Mouse (Mus musculus): Measurements from ENCODE around the gene Ldhc. TPM values are rescaled to one million over a fixed set of nuclear protein-coding genes. Genes with fewer than 3 reads are reported as not detected.

Ldhc gene
- polyA plus RNA-seq, 1 experiment from 2014 or later: not detected

DNA sequence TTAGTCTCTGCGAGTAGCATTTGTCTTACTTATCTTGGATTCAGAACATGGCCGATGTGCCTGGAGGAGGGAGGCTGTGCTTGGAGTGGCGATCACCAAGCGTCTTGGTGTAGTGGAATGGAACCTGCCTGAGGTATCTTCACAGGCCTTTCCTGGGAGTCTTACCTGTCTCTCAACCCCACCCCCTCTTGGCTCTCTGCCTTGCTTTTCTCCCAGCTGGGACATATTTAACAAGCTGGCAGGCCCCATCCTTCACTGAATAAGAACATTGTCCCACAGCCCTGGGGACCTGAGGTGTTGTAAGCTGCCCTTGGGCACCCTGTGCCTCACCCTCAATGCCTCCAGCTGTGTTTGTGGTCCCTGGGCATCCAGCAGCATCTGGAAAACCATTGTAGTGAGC, 17.4 kb upstream of the Ldhc start:
- Histone ChIP-seq H3K36me3 (peaks cover 8% of the 10 kb centered on the region; the same call in 1 of the 2 replicates), H3K4me1 (peaks cover 28% of the 10 kb centered on the region), H3K9me3 (replicated peaks) (no peaks in the 10 kb centered on the region), H3K4me3 (replicated peaks) (no peak overlapping the region), H3K4me2 (replicated peaks) (no peak overlapping the region), H3K9ac (no peak overlapping the region), H3K27ac (replicated peaks) (no peak overlapping the region), H3K27me3 (no peaks in the 10 kb centered on the region)
- WGBS: 84% methylated on average over 4 of the region's 4 CpGs
- no peak for ATAC-seq (ENCODE audit: insufficient number of reproducible peaks, low FRiP score, low TSS enrichment, low read depth)

DNA sequence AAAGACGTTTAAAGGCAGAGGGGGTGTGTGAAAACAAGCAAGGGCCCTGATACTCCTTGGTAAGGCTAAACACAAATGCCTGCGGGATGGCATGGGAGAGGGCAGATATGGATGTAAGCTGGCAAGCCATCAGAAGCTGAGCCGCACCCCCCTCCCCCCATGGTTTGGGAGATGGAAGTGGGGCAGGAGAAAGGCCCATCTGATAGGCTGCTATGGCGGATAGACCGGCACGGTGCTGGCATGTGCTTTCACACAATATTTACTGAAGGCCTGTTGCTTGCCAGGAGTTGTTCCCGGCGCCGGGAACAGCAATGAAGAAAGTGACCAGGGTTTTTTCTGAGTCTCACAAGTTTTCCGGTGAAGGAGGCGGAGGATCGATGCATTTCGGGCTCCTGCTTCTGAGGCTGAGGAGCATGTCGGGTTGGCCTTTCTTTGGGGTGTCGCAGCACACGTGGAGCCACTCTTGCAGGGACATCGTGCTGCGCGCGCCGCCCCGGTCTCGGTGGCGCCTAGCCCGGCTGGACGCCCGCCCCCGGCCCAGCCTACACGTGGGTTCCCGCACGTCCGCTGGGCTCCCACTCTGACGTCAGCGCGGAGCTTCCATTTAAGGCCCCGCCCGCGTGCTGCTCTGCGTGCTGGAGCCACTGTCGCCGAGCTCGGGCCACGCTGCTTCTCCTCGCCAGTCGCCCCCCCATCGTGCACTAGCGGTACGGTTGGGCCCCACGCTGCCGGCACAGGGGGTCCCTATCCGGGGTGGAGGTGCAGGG, 15.6 kb upstream of the Ldhc start:
- Histone ChIP-seq H3K27me3 (no peaks in the 10 kb centered on the region), H3K27ac (replicated peaks) (peak overlapping the region; percentile 99), H3K36me3 (peaks cover 26% of the 10 kb centered on the region), H3K9ac (peak overlapping the region; percentile 96), H3K9me3 (replicated peaks) (no peaks in the 10 kb centered on the region), H3K4me2 (replicated peaks) (peak overlapping the region; percentile 70), H3K4me3 (replicated peaks) (peak overlapping the region; percentile 96), H3K4me1 (peaks cover 14% of the 10 kb centered on the region)
- under 1% methylated on average over 50 of the region's 51 CpGs for WGBS
- peak; percentile 91 for ATAC-seq (ENCODE audit: insufficient number of reproducible peaks, low FRiP score, low TSS enrichment, low read depth)

DNA sequence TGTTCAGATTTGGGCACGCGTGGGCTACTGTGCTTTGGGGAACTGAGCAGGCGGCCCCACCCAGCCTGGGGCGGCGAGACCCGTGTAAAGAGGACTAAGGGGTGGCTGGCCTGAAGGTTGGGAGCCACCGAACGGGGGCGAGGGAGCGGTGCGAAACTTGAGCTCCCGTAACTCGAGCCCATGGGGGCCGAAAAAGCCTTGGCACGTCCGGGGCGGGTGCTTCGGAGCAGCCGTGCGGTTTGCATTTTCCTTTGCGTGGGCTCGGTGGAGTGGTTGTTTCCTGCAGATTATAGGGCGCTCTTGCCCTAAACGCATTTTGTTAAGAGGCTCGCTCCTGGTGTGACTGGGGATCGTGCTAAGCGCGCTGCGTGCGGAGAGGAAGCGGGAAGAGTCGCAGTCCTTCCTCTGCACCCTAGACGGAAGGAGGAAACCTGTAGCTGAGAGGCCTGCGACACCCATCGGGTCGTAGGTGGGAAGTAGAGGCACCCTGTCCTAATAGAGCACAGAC, 15.0 kb upstream of the Ldhc start:
- Histone ChIP-seq H3K27ac (replicated peaks) (peak overlapping the region; percentile 99), H3K36me3 (peaks cover 29% of the 10 kb centered on the region), H3K4me3 (replicated peaks) (peak overlapping the region; percentile 96), H3K9me3 (replicated peaks) (no peaks in the 10 kb centered on the region), H3K4me1 (peaks cover 14% of the 10 kb centered on the region), H3K27me3 (no peaks in the 10 kb centered on the region), H3K9ac (peak overlapping the region; percentile 96), H3K4me2 (replicated peaks) (peak overlapping the region; percentile 70)
- peak; percentile 42; the same call in 1 of the 2 replicates for ATAC-seq (ENCODE audit: insufficient number of reproducible peaks, low FRiP score, low TSS enrichment, low read depth)
- WGBS: under 1% methylated on average over 36 of the region's 36 CpGs

DNA sequence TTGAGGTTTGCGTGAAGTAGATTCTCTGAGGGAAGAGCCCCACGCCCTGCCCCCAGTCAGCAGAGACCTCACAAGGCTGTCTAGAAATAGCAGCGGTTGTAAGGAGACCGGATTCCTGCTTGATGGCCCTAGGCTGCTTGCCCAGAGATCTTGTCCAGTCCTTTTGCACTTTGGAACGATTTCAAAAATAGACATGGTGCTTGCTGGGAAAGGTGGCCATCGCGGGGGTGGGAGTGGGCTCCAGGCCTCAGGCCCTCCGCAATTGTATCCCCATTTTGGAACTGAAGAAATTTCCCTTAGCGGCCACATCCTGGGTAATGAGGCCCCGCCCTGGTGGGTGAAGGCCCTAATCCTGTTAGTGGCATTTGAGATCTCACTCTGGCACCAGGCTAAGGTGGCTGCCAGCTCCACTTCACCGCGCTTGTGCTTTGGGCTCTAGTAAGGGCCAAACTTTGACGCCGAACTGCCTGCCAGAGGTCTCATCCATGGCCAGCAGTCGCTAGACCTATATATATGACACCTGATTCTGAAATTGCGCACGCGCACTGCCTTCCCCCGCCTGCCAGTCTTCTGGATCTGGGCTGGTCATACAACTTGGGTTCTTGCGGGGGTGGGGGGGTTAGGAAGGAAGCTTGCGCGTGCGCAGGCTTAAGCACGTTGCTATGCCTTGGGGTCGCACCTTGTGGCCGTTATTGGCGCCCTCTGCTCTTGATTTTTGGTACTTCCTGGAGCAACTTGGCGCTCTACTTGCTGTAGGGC, 14.3 kb upstream of the Ldhc start:
- H3K9ac ChIP-seq: peak overlapping the region; percentile 96
- H3K4me1 ChIP-seq: peaks cover 14% of the 10 kb centered on the region
- H3K36me3 ChIP-seq: peaks cover 36% of the 10 kb centered on the region
- H3K27me3 ChIP-seq: no peaks in the 10 kb centered on the region
- peak; percentile 51 for ATAC-seq (ENCODE audit: insufficient number of reproducible peaks, low FRiP score, low TSS enrichment, low read depth)
- H3K9me3 ChIP-seq (replicated peaks): no peaks in the 10 kb centered on the region
- 1% methylated on average over 28 of the region's 28 CpGs for WGBS
- peak overlapping the region; percentile 70 for H3K4me2 ChIP-seq (replicated peaks)
- H3K27ac ChIP-seq (replicated peaks): peak overlapping the region; percentile 99
- H3K4me3 ChIP-seq (replicated peaks): peak overlapping the region; percentile 96

DNA sequence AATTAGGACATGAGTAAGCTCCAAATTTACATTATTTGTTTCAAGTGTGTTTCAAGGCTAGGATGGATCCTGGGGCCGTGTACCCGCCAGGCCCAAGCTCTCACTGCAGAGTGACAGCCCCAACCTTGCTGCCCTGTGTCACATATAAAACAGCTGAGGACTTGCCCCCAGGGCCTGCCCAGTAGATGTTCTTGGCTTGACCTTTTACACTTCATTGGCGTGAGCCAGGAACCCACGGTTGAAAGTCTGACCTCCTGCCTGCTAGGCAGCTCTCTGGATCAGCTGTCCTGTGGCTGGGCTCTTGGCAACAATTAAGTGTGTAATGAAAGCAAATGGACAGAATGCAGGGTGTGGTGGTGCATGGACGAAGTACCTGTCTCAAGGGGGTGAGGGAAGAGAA, 11.7 kb upstream of the Ldhc start:
- Histone ChIP-seq H3K9ac (no peak overlapping the region), H3K4me3 (replicated peaks) (no peak overlapping the region), H3K27me3 (no peaks in the 10 kb centered on the region), H3K4me1 (peaks cover 14% of the 10 kb centered on the region), H3K27ac (replicated peaks) (no peak overlapping the region), H3K4me2 (replicated peaks) (no peak overlapping the region), H3K9me3 (replicated peaks) (no peaks in the 10 kb centered on the region), H3K36me3 (peaks cover 62% of the 10 kb centered on the region)
- ATAC-seq (ENCODE audit: insufficient number of reproducible peaks, low FRiP score, low TSS enrichment, low read depth): no peak
- WGBS: 71% methylated on average over 5 of the region's 5 CpGs

DNA sequence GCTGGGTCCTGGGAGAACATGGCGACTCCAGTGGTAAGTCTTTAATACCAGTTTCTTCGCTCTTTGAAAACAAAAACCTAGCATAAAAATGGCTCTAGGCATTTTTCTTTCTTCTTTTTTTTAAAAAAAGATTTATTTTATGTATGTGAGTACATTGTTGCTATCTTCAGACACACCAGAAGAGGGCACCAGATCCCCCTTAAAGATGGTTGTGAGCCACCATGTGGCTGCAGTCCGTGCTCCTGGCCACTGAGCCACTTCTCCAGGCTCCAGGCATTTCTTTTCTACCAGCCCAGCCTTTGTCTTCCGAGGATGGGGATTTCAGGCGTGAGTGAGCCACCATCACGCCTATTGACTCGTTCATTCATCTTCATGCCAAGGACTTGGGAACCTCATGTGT, 10.0 kb upstream of the Ldhc start:
- Histone ChIP-seq H3K9me3 (replicated peaks) (no peaks in the 10 kb centered on the region), H3K4me2 (replicated peaks) (no peak overlapping the region), H3K27me3 (no peaks in the 10 kb centered on the region), H3K9ac (no peak overlapping the region), H3K36me3 (peaks cover 79% of the 10 kb centered on the region), H3K4me1 (peaks cover 6% of the 10 kb centered on the region), H3K4me3 (replicated peaks) (no peak overlapping the region), H3K27ac (replicated peaks) (no peak overlapping the region)
- no peak for ATAC-seq (ENCODE audit: insufficient number of reproducible peaks, low FRiP score, low TSS enrichment, low read depth)
- WGBS: 82% methylated on average over 7 of the region's 7 CpGs

DNA sequence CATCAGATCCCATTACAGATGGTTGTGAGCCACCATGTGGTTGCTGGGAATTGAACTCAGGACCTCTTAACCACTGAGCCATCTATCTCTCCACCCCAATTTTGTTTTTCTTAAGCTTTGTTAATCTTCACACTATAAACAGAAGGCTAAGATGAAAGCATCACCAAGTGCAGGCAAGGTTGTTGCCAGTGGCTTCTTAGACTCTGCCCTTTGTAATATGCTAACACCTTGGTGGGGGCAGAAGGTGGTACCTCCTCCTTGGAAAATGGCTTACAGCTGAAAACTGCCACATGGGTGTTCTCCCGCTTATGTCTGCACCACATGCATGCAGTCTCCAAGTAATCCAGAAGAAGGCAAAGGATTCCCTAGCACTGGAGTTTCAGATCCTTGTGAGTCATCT, 8.3 kb upstream of the Ldhc start:
- WGBS: 77% methylated on average over 1 of the region's 1 CpGs
- H3K4me3 ChIP-seq (replicated peaks): no peak overlapping the region
- H3K27me3 ChIP-seq: no peaks in the 10 kb centered on the region
- no peaks in the 10 kb centered on the region for H3K4me1 ChIP-seq
- peaks cover 79% of the 10 kb centered on the region for H3K36me3 ChIP-seq
- no peak overlapping the region for H3K4me2 ChIP-seq (replicated peaks)
- H3K9me3 ChIP-seq (replicated peaks): no peaks in the 10 kb centered on the region
- no peak for ATAC-seq (ENCODE audit: insufficient number of reproducible peaks, low FRiP score, low TSS enrichment, low read depth)
- H3K9ac ChIP-seq: no peak overlapping the region
- no peak overlapping the region for H3K27ac ChIP-seq (replicated peaks)

DNA sequence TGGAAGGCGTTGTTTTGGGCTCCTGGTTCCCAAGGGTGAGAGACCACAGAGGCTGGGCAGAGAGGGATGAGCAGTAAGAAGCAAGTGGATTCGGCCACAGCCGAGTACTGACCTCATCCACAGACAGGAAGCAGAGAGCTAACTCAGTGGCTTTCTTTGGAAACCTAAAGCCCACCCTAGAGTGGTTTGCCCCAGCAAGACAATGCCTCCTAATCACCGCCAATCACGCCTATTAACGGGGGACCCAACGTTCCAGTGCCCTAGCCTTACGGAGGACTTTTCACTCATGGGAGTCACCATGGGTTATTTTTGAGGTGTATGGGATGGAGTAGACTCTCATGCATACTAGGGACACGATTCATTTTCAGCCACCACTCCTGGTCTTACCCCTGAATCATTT, 7.6 kb upstream of the Ldhc start:
- Histone ChIP-seq H3K4me3 (replicated peaks) (no peak overlapping the region), H3K27ac (replicated peaks) (no peak overlapping the region), H3K36me3 (peaks cover 73% of the 10 kb centered on the region), H3K4me1 (no peaks in the 10 kb centered on the region), H3K4me2 (replicated peaks) (no peak overlapping the region), H3K9ac (no peak overlapping the region), H3K27me3 (no peaks in the 10 kb centered on the region), H3K9me3 (replicated peaks) (no peaks in the 10 kb centered on the region)
- ATAC-seq (ENCODE audit: insufficient number of reproducible peaks, low FRiP score, low TSS enrichment, low read depth): no peak
- WGBS: 91% methylated on average over 9 of the region's 9 CpGs

DNA sequence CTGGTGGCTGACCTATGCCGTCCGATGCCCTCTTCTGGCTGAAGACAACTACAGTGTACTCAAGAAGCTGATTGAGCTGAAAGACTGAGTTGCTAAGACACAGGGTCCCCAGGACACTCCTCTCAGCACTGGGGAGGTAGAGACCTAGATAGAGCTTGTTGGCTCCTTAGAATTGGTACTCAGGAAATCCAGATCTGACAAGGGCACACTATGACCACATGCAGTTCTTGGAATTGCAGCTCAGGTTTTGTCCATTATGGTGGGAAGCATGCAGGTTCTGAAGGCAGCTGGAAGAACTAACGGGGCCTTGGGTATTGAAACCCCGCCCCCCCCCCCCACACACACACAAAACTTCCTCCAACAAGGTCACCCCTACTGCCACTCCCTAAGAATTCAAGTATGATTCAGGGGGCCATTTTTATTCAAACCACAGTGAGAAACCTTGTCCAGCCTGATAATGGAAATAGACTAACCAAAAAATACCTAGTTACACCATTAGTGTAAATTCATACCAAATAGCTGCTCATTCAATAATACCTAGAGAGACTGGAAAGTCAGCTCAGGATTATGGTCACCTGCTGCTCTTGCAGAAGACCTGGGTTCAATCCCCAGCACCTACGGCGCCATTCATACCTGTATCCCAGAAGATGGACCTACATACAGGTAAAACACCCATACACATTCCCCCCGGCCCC, 5.0 kb upstream of the Ldhc start:
- Histone ChIP-seq H3K36me3 (peaks cover 50% of the 10 kb centered on the region), H3K4me2 (replicated peaks) (no peak overlapping the region), H3K4me3 (replicated peaks) (no peak overlapping the region), H3K9me3 (replicated peaks) (no peaks in the 10 kb centered on the region), H3K27ac (replicated peaks) (no peak overlapping the region), H3K27me3 (no peaks in the 10 kb centered on the region), H3K4me1 (no peaks in the 10 kb centered on the region), H3K9ac (no peak overlapping the region)
- ATAC-seq (ENCODE audit: insufficient number of reproducible peaks, low FRiP score, low TSS enrichment, low read depth): no peak
- 76% methylated on average over 7 of the region's 7 CpGs for WGBS

DNA sequence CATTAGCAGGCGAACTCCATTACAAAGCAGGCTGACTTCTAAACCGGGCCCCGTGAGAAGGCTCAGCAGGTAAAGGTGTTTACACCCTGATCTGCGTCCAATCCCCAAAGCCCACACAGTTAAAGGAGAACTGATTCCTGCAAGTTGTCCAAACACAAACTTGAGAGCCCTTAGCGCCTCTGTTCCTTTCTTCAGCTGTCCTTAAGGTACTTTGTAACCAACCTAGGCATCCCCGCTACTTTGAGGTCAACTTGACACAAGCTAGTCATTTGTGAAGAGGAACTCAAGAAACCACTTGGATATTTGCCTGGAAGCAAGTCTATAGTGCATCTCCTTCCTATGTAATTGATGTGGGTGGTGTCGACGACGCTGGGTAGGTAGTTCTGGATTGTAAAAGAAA, 3.6 kb upstream of the Ldhc start:
- WGBS: 70% methylated on average over 9 of the region's 9 CpGs
- Histone ChIP-seq H3K4me2 (replicated peaks) (no peak overlapping the region), H3K9me3 (replicated peaks) (no peaks in the 10 kb centered on the region), H3K36me3 (peaks cover 36% of the 10 kb centered on the region), H3K27ac (replicated peaks) (no peak overlapping the region), H3K9ac (no peak overlapping the region), H3K4me3 (replicated peaks) (no peak overlapping the region), H3K27me3 (no peaks in the 10 kb centered on the region), H3K4me1 (no peaks in the 10 kb centered on the region)
- ATAC-seq (ENCODE audit: insufficient number of reproducible peaks, low FRiP score, low TSS enrichment, low read depth): no peak

DNA sequence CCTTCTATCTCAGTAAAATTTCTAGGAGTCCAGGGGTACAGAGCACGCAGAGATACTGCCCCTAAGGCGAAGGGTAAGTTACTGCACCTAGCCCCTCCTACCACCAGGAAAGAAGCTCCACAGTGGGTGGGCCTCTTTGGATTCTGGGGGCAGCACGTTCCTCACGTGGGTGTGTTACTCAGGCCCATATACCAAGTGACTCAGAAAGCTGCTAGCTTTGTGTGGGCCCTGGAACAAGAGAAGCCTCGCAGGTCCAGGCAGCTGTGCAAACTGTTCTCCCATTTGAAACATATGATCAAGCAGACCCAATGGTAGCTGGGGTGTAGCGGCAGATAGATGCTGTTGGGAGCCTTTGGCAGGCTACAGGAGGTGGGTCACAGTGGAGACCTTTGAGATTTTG, 2.0 kb upstream of the Ldhc start:
- H3K36me3 ChIP-seq: peaks cover 20% of the 10 kb centered on the region
- no peak for ATAC-seq (ENCODE audit: insufficient number of reproducible peaks, low FRiP score, low TSS enrichment, low read depth)
- no peaks in the 10 kb centered on the region for H3K9me3 ChIP-seq (replicated peaks)
- H3K9ac ChIP-seq: no peak overlapping the region
- H3K4me2 ChIP-seq (replicated peaks): no peak overlapping the region
- 48% methylated on average over 6 of the region's 6 CpGs for WGBS
- H3K4me1 ChIP-seq: no peaks in the 10 kb centered on the region
- H3K27me3 ChIP-seq: no peaks in the 10 kb centered on the region
- no peak overlapping the region for H3K4me3 ChIP-seq (replicated peaks)
- H3K27ac ChIP-seq (replicated peaks): no peak overlapping the region

Data from embryonic facial prominence, embryonic 15.5 days (tissue).